Mouse (Mus musculus) erythroblast, adult 5-6 weeks (primary cell): ENCODE measurements around the gene Slc22a17. TPM values are rescaled to one million over a fixed set of nuclear protein-coding genes. Genes with fewer than 3 reads are reported as not detected.

Experiments
- ATAC-seq: replicated peaks from 2 replicates; pipeline ENCODE4 v1.8.0; 2016; ENCODE audit warnings: moderate number of reproducible peaks, mild to moderate bottlenecking, moderate TSS enrichment, inconsistent platforms; ENCODE audit not compliant: poor library complexity, low FRiP score, severe bottlenecking
- total RNA-seq, 2 experiments: library from RNA; stranded (forward) in 1 of 2; stranded (reverse) in 1 of 2; fragments of 150-400 nt in 1 of 2; fragments of 200-764, 138-1000 nt in 1 of 2; gene quantifications; 2 replicates each; pipeline versions ENCODE4 v1.2.3 to v1.2.4; 2015 to 2017; ENCODE audit warnings: low replicate concordance in 2 of 2

The Slc22a17 gene
- total RNA-seq, 2 experiments from 2014 or later, result 0.60 TPM; not detected in 1

- ATAC-seq, result no peak
These were observed 46.0 kb downstream of the Slc22a17 start for GRCm38 (mm10) chr14:54866936-54867335.

- no peak for ATAC-seq
These were observed 46.7 kb downstream of the Slc22a17 start for GRCm38 (mm10) chr14:54866268-54866667.

DNA sequence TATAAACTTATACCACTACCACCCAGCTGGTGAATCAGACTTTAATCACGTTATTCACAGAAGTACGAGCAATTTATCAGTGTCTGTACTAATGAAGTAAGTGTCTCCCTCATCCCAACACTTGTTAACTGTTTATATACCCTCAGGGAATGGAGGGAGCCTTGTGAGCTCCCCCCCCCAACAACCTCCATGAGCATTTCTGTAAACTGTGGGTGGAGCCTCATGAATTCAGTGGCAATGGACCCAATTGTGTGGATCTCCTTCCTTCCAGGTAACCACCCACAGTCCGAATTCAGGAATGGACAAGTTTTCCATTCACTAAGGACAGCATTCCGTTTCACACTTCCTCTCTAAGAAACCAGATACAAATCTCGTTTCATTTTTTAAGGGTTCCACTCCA, 47.3 kb downstream of the Slc22a17 start:
- no peak for ATAC-seq

DNA sequence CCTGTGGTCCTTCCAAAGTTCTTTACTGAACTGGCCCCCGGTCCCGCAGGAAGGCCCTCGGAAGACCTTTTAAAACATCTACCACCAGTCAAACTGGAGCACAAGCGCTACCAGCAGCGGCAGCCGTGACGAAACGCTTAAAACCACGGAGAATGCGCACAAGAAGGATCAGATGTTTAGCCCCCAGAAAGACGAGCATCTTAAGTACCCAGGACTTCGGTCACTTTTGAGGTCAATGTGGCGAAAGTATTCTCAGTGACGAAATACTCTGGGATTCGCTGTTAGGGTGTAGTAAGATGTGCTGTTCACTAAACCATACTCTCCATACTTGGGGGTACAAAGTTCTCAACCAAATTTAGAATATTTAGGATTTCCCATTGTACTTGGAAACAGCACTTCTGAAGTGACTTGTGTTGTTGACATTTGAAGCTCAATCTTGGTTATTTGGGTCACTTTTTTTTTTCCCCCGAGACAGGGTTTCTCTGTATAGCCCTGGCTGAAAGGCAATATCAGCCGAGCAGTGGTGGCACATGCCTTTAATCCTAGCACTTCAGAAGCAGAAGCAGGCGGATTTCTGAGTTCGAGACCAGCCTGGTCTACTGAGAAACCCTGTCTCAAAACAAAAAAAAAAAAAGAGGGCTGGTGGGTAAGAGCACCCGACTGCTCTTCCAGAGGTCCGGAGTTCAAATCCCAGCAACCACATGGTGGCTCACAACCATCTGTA, 48.5 kb downstream of the Slc22a17 start:
- peak; percentile 66 for ATAC-seq

DNA sequence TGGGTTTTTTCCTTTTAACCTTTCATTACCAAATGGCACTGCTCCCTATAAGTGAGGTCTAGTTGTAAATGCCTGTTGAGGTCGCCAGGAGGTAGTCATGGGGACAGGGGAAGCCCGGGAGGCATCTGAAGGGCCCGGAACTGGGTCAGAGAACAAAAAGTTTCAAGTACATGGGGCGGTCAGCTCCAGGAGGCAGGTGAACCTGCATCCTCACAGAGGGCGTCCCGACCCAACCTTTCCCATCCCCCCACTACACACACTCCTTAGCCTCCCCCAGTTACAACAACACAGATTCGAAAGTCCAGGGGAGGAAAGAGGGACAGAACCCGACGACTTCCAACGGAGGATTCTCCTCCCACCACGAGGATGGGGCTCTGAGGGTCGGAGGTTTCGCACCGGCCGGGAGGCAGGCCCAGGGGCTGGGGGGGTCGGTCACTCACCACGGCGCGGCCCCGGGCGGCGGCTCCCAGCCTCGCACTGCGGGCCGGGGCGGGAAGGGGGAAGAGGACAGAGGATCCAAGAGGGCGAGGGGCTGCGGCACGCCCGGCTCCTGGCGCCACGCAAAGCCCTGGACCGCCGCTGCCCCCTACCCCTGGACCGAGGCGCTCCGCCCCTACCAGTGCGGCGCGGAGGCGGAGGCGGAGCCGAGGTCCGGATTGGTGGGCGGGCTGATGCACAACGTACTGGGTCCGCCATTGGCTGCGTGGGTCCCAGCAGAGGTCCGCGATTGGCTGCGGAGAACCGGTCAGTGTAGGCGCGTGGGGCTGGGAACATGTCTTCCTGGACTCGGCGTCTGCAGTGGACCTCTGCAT, 49.2 kb downstream of the Slc22a17 start:
- peak; percentile 99 for ATAC-seq

GRCm38 (mm10) chr14:54860511-54860910, 52.4 kb downstream of the Slc22a17 start:
- no peak for ATAC-seq

- no peak for ATAC-seq
These were observed 55.0 kb downstream of the Slc22a17 start for GRCm38 (mm10) chr14:54857891-54858290.

GRCm38 (mm10) chr14:54856703-54857102, 56.2 kb downstream of the Slc22a17 start:
- no peak for ATAC-seq

Other genes starting within 250 kb of the Slc22a17 start
- 22.7 and 25.5 TPM in 2 replicates for gene 1700123O20Rik, start 226.9 kb downstream of the Slc22a17 start, total RNA-seq (2015; ENCODE audit: low replicate concordance)
- 18.1 and 25.8 TPM in 2 replicates for gene 1700123O20Rik, start 226.9 kb downstream of the Slc22a17 start, total RNA-seq (2017; ENCODE audit: low replicate concordance)
- gene Acin1, start 226.2 kb downstream of the Slc22a17 start, total RNA-seq (2015; ENCODE audit: low replicate concordance), result 173 and 217 TPM in 2 replicates
- 369 and 562 TPM in 2 replicates for gene Acin1, start 226.2 kb downstream of the Slc22a17 start, total RNA-seq (2017; ENCODE audit: low replicate concordance)
- not detected in 2 replicates for gene Gm29776, start 214.3 kb downstream of the Slc22a17 start, total RNA-seq (2015; ENCODE audit: low replicate concordance)
- gene Gm29776, start 214.3 kb downstream of the Slc22a17 start, total RNA-seq (2017; ENCODE audit: low replicate concordance), result not detected in 2 replicates
- 22.4 and 29.4 TPM in 2 replicates for gene Cebpe, start 201.0 kb downstream of the Slc22a17 start, total RNA-seq (2015; ENCODE audit: low replicate concordance)
- 27.7 and 53.0 TPM in 2 replicates for gene Cebpe, start 201.0 kb downstream of the Slc22a17 start, total RNA-seq (2017; ENCODE audit: low replicate concordance)
- 7.7 and 10.8 TPM in 2 replicates for gene Slc7a8, start 131.2 kb downstream of the Slc22a17 start, total RNA-seq (2015; ENCODE audit: low replicate concordance)
- 1.4 and 1.8 TPM in 2 replicates for gene Slc7a8, start 131.2 kb downstream of the Slc22a17 start, total RNA-seq (2017; ENCODE audit: low replicate concordance)
- gene Rnf212b, start 99.0 kb downstream of the Slc22a17 start, total RNA-seq (2015; ENCODE audit: low replicate concordance), result not detected in 2 replicates
- gene Rnf212b, start 99.0 kb downstream of the Slc22a17 start, total RNA-seq (2017; ENCODE audit: low replicate concordance), result 1.0 TPM in 1 of 2 replicates, not detected in the other
- gene Homez, start 42.2 kb downstream of the Slc22a17 start, total RNA-seq (2015; ENCODE audit: low replicate concordance), result 0.63 TPM in 1 of 2 replicates, not detected in the other
- 2.5 and 5.6 TPM in 2 replicates for gene Homez, start 42.2 kb downstream of the Slc22a17 start, total RNA-seq (2017; ENCODE audit: low replicate concordance)
- 1.9 TPM in 1 of 2 replicates, not detected in the other for gene Ppp1r3e, start 35.6 kb downstream of the Slc22a17 start, total RNA-seq (2015; ENCODE audit: low replicate concordance)
- 0.70 and 3.7 TPM in 2 replicates for gene Ppp1r3e, start 35.6 kb downstream of the Slc22a17 start, total RNA-seq (2017; ENCODE audit: low replicate concordance)
- gene Bcl2l2, start 29.8 kb downstream of the Slc22a17 start, total RNA-seq (2015; ENCODE audit: low replicate concordance), result 0.77 and 0.84 TPM in 2 replicates
- 1.0 and 4.6 TPM in 2 replicates for gene Bcl2l2, start 29.8 kb downstream of the Slc22a17 start, total RNA-seq (2017; ENCODE audit: low replicate concordance)
- gene Gm20521, start 29.7 kb downstream of the Slc22a17 start, total RNA-seq (2015; ENCODE audit: low replicate concordance), result not detected in 2 replicates
- gene Gm20521, start 29.7 kb downstream of the Slc22a17 start, total RNA-seq (2017; ENCODE audit: low replicate concordance), result not detected in 2 replicates
- 26.3 and 41.1 TPM in 2 replicates for gene Pabpn1, start 20.6 kb downstream of the Slc22a17 start, total RNA-seq (2015; ENCODE audit: low replicate concordance)
- gene Pabpn1, start 20.6 kb downstream of the Slc22a17 start, total RNA-seq (2017; ENCODE audit: low replicate concordance), result 54.6 and 55.9 TPM in 2 replicates
- not detected in 2 replicates for gene Efs, start 13.0 kb upstream of the Slc22a17 start, total RNA-seq (2015; ENCODE audit: low replicate concordance)
- not detected in 2 replicates for gene Efs, start 13.0 kb upstream of the Slc22a17 start, total RNA-seq (2017; ENCODE audit: low replicate concordance)
- not detected in 2 replicates for gene Il25, start 19.6 kb upstream of the Slc22a17 start, total RNA-seq (2015; ENCODE audit: low replicate concordance)
- not detected in 2 replicates for gene Il25, start 19.6 kb upstream of the Slc22a17 start, total RNA-seq (2017; ENCODE audit: low replicate concordance)
- gene Cmtm5, start 23.1 kb upstream of the Slc22a17 start, total RNA-seq (2015; ENCODE audit: low replicate concordance), result not detected in 2 replicates
- not detected in 2 replicates for gene Cmtm5, start 23.1 kb upstream of the Slc22a17 start, total RNA-seq (2017; ENCODE audit: low replicate concordance)
- not detected in 2 replicates for gene Myh6, start 53.8 kb upstream of the Slc22a17 start, total RNA-seq (2015; ENCODE audit: low replicate concordance)
- not detected in 2 replicates for gene Myh6, start 53.8 kb upstream of the Slc22a17 start, total RNA-seq (2017; ENCODE audit: low replicate concordance)
- not detected in 2 replicates for gene Gm17428, start 63.8 kb upstream of the Slc22a17 start, total RNA-seq (2015; ENCODE audit: low replicate concordance)
- not detected in 2 replicates for gene Gm17428, start 63.8 kb upstream of the Slc22a17 start, total RNA-seq (2017; ENCODE audit: low replicate concordance)
- gene Myh7, start 81.5 kb upstream of the Slc22a17 start, total RNA-seq (2015; ENCODE audit: low replicate concordance), result not detected in 2 replicates
- not detected in 2 replicates for gene Myh7, start 81.5 kb upstream of the Slc22a17 start, total RNA-seq (2017; ENCODE audit: low replicate concordance)
- gene Ngdn, start 102.3 kb upstream of the Slc22a17 start, total RNA-seq (2015; ENCODE audit: low replicate concordance), result 16.3 and 20.6 TPM in 2 replicates
- 6.0 and 11.4 TPM in 2 replicates for gene Ngdn, start 102.3 kb upstream of the Slc22a17 start, total RNA-seq (2017; ENCODE audit: low replicate concordance)
- 1.3 and 1.7 TPM in 2 replicates for gene Zfhx2, start 179.2 kb upstream of the Slc22a17 start, total RNA-seq (2015; ENCODE audit: low replicate concordance)
- gene Zfhx2, start 179.2 kb upstream of the Slc22a17 start, total RNA-seq (2017; ENCODE audit: low replicate concordance), result 0.34 and 0.42 TPM in 2 replicates
- 0.19 and 1.7 TPM in 2 replicates for gene Thtpa, start 181.7 kb upstream of the Slc22a17 start, total RNA-seq (2015; ENCODE audit: low replicate concordance)
- gene Thtpa, start 181.7 kb upstream of the Slc22a17 start, total RNA-seq (2017; ENCODE audit: low replicate concordance), result 1.4 and 1.6 TPM in 2 replicates
- gene Ap1g2, start 193.5 kb upstream of the Slc22a17 start, total RNA-seq (2015; ENCODE audit: low replicate concordance), result 1.7 and 5.9 TPM in 2 replicates
- 2.5 and 3.7 TPM in 2 replicates for gene Ap1g2, start 193.5 kb upstream of the Slc22a17 start, total RNA-seq (2017; ENCODE audit: low replicate concordance)
- gene Jph4, start 203.8 kb upstream of the Slc22a17 start, total RNA-seq (2015; ENCODE audit: low replicate concordance), result not detected in 2 replicates
- not detected in 2 replicates for gene Jph4, start 203.8 kb upstream of the Slc22a17 start, total RNA-seq (2017; ENCODE audit: low replicate concordance)